Mouse (Mus musculus): ENCODE data around the gene B230307C23Rik.
"Not testable (repeated sequence)": the region's sequence is repeated elsewhere in the genome, so short reads cannot be mapped to it uniquely, and the experiment has no call there.

The B230307C23Rik gene

DNA sequence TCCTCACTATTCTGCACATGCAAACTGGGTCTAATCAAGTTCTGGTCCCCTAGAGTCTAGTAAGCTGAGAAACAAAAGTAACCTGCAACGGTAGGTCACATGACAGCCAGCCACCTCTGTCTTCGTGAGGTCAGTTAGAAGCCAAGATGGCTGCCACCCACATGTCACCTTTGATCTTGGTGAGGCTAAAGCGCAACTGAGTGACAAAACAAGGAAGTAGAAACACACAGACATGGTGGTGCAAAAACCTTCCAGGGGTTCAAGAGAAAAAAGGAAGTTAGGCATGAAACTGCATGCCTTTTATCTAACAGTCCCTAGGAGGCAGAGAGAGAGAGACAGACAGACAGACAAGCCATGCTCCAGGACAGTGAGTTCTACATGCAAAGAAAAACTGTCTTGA is 25.0 kb downstream of the B230307C23Rik start:
- no peak for DNase-seq (ENCODE audit: low spot score)

DNA sequence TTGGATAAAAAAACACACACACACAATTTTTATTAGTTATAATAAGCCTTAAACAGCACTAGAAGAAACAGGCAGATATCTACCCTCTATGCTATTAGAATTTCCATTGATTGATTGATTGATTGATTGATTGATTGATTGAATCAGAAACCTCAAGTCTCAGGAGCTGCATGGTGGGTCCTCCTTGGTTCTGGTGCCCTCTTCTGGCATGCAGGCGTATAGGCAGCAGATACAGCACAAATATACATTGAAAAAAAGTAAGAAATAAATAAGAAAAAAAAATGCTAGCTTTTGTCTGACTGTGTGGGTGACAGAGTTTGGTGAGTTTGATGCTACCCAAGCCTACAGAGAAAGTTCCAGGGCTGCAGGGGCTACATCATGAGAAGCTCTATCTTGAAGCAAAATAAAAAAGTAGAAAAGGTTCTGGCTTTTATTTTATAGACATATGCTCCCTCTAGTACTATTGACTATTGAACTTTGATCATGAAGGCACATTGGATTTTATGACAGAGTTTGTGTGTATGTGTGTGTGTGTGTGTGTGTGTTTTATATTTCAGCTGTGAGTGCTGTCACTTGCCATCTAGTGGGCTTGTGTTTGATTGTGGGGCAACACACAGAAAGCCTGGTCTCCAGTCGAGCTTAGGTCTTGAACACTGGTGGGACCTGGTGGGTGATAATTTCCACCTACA is 25.7 kb downstream of the B230307C23Rik start:
- DNase-seq (ENCODE audit: low spot score), result no peak

DNA sequence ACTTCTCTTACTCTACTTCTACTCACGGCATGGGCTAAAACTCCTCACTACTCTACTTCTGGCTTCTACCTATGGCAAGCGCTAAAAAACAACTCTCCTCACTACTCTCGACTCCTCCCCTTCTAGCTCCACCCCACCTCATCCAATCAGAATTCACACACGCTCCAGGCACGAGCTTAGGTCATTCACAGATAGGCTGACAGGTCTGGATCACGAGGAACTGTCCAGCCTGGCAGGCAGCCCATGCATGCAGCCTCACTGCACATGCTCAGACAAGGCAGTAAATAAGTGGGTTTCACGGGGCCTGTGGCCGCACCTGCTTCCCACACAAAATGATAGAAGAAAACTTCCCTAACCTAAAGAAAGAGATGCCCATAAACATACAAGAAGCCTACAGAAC is 29.1 kb downstream of the B230307C23Rik start:
- DNase-seq (ENCODE audit: low spot score), result not testable (repeated sequence)

DNA sequence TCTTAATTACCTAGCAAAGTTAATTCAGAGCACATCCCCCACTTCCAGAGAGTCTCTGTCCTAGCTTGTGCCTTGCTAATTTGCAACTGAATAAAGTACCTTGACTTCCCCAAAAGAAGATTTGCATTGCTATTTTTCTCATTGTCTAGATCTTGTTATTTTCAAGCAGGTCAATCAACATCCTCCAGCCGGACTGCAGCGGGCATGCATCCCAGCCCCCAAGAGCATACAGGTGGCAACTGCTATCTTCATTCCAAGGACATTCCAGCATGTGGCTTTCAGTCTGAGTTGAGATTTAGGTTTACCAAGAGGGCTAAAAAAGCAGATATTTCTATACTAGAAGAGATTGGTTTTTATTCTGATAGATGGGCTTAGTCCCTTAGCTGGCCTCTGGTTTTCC is 37.9 kb downstream of the B230307C23Rik start:
- not testable (repeated sequence) for DNase-seq (ENCODE audit: low spot score)

DNA sequence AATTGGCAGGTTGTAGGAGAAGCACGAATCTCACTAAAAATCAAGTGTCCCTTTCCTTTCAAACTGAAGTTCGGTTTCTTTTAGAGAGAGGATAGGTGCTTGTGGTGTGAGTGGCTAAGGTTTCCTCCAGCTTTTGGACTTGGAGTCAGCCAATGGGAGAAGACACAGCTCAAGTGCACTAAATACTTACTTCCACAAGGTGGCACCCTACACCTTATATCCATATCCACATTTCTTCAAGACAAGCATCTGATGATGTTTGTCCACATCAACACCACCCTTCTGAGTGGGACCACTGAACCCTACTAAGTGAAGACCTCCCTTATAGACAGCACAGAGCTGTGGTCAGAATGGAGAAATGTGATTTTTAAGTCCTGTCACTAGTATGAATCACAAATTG is 44.6 kb downstream of the B230307C23Rik start:
- peak; percentile 36 for DNase-seq (ENCODE audit: low spot score)

DNA sequence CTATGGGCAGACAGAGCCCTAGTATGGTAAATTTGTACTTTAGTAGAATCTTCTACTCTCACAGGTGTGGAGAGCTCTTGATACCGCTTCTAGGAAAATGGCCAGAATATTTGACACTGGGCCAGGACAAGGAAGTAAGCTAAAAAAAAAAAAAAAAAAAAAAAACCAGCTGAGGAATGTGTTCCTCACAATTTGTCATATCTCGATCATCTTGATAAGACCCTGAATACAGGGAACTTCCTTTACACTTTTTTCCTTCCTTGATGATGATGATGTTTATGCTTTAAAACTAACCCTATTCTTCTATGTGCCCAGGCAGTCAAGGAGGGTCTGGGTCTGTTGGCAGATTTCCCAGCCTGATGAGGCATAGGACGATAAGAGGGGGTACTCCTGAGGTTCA is 82.3 kb downstream of the B230307C23Rik start:
- not testable (repeated sequence) for DNase-seq (ENCODE audit: low spot score)

DNA sequence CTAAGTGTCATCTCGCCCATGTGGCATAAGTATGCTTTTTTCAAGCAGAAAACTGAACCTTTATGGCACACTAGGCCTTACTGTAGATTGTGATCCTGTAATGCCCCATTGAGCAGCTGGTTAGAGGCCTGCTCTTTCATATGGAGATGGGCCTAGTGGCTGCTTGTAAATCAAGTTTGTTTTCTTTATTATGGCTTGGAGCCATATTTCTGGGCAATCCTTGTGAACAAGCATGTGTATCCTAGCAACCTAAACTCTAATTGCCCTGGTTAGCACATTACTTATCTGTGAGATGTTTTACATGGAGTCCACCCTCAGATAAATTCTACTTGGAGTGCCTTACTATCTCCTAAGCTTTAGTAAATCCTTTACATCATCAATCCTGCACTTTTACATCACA is 84.0 kb downstream of the B230307C23Rik start:
- DNase-seq (ENCODE audit: low spot score), result not testable (repeated sequence)

Measured in retina, embryonic 14.5 days (tissue).